Mouse (Mus musculus): ENCODE measurements at regions not wholly inside any gene's neighbourhood (a gene's known extent, or its start where the extent isn't known, plus 50 kb on each side); places are given as distances from the start of the nearest gene placed in this dataset.

- 88% methylated on average over 8 of the region's 8 CpGs for WGBS
- no peaks in the 10 kb centered on the region for H3K9me3 ChIP-seq (replicated peaks; ENCODE audit: control insufficient read depth, low read length, poor library complexity, severe bottlenecking)
- H3K4me2 ChIP-seq (ENCODE audit: low read length), result no peak overlapping the region
- H3K9ac ChIP-seq (ENCODE audit: low read depth, low read length), result no peak overlapping the region
- no peaks in the 10 kb centered on the region for H3K4me1 ChIP-seq (ENCODE audit: control insufficient read depth, insufficient read depth, low read length)
- H3K36me3 ChIP-seq (ENCODE audit: control insufficient read depth, insufficient read depth, low read length), result no peaks in the 10 kb centered on the region
- no peak overlapping the region for H3K4me3 ChIP-seq (ENCODE audit: low read depth, low read length)
- ATAC-seq, result no peak
- H3K27me3 ChIP-seq (ENCODE audit: control insufficient read depth, insufficient read depth, low read depth, low read length), result no peaks in the 10 kb centered on the region
- H3K27ac ChIP-seq (ENCODE audit: low read length), result no peak overlapping the region
Observed at GRCm38 (mm10) chr12:107334366-107334765, 154.1 kb upstream of the 3110018I06Rik start.

DNA sequence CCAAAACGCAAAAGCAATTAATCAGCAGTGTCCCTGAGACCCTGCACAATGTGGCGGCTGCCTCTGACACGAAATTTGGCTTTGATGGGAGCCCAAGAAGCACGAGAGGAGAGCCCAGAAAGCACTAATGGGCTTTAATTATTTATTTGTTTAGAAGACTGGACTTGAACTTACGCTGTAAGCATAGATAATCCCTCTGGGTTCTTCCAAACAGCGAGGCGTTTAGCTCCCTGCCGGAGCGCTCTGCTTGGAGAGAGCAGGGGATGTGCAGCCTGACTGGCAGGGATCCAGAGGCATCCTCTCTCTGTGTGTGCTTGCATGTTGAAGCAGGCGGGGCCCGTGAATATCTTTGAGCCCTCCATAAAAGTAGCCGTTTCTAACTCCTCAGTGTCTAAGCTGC lies 153.3 kb upstream of the 3110018I06Rik start:
- Histone ChIP-seq H3K9ac (ENCODE audit: low read depth, low read length) (no peak overlapping the region), H3K4me1 (ENCODE audit: control insufficient read depth, insufficient read depth, low read length) (no peaks in the 10 kb centered on the region), H3K4me2 (ENCODE audit: low read length) (no peak overlapping the region), H3K9me3 (replicated peaks; ENCODE audit: control insufficient read depth, low read length, poor library complexity, severe bottlenecking) (no peaks in the 10 kb centered on the region), H3K4me3 (ENCODE audit: low read depth, low read length) (no peak overlapping the region), H3K36me3 (ENCODE audit: control insufficient read depth, insufficient read depth, low read length) (no peaks in the 10 kb centered on the region), H3K27ac (ENCODE audit: low read length) (no peak overlapping the region), H3K27me3 (ENCODE audit: control insufficient read depth, insufficient read depth, low read depth, low read length) (no peaks in the 10 kb centered on the region)
- WGBS, result 57% methylated on average over 12 of the region's 12 CpGs
- no peak for ATAC-seq

- Histone ChIP-seq H3K4me3 (ENCODE audit: low read depth, low read length) (no peak overlapping the region), H3K27me3 (ENCODE audit: control insufficient read depth, insufficient read depth, low read depth, low read length) (no peaks in the 10 kb centered on the region), H3K4me2 (ENCODE audit: low read length) (no peak overlapping the region), H3K27ac (ENCODE audit: low read length) (no peak overlapping the region), H3K4me1 (ENCODE audit: control insufficient read depth, insufficient read depth, low read length) (no peaks in the 10 kb centered on the region), H3K9me3 (replicated peaks; ENCODE audit: control insufficient read depth, low read length, poor library complexity, severe bottlenecking) (no peaks in the 10 kb centered on the region), H3K36me3 (ENCODE audit: control insufficient read depth, insufficient read depth, low read length) (no peaks in the 10 kb centered on the region), H3K9ac (ENCODE audit: low read depth, low read length) (no peak overlapping the region)
- no peak for ATAC-seq
- WGBS, result 76% methylated on average over 10 of the region's 10 CpGs
Observed at GRCm38 (mm10) chr12:107338758-107339157, 149.7 kb upstream of the 3110018I06Rik start.

- ATAC-seq, result no peak
- no peaks in the 10 kb centered on the region for H3K4me1 ChIP-seq (ENCODE audit: control insufficient read depth, insufficient read depth, low read length)
- no peak overlapping the region for H3K9ac ChIP-seq (ENCODE audit: low read depth, low read length)
- H3K9me3 ChIP-seq (replicated peaks; ENCODE audit: control insufficient read depth, low read length, poor library complexity, severe bottlenecking), result no peaks in the 10 kb centered on the region
- H3K36me3 ChIP-seq (ENCODE audit: control insufficient read depth, insufficient read depth, low read length), result no peaks in the 10 kb centered on the region
- no peak overlapping the region for H3K27ac ChIP-seq (ENCODE audit: low read length)
- no peaks in the 10 kb centered on the region for H3K27me3 ChIP-seq (ENCODE audit: control insufficient read depth, insufficient read depth, low read depth, low read length)
- no peak overlapping the region for H3K4me2 ChIP-seq (ENCODE audit: low read length)
- 38% methylated on average over 6 of the region's 6 CpGs for WGBS
- no peak overlapping the region for H3K4me3 ChIP-seq (ENCODE audit: low read depth, low read length)
Observed at GRCm38 (mm10) chr12:107356211-107356610, 132.2 kb upstream of the 3110018I06Rik start.

GRCm38 (mm10) chr12:107356974-107357373 lies 131.5 kb upstream of the 3110018I06Rik start:
- H3K9me3 ChIP-seq (replicated peaks; ENCODE audit: control insufficient read depth, low read length, poor library complexity, severe bottlenecking), result no peaks in the 10 kb centered on the region
- H3K4me1 ChIP-seq (ENCODE audit: control insufficient read depth, insufficient read depth, low read length), result no peaks in the 10 kb centered on the region
- ATAC-seq, result no peak
- no peak overlapping the region for H3K9ac ChIP-seq (ENCODE audit: low read depth, low read length)
- H3K27ac ChIP-seq (ENCODE audit: low read length), result no peak overlapping the region
- H3K27me3 ChIP-seq (ENCODE audit: control insufficient read depth, insufficient read depth, low read depth, low read length), result no peaks in the 10 kb centered on the region
- 88% methylated on average over 7 of the region's 7 CpGs for WGBS
- no peak overlapping the region for H3K4me3 ChIP-seq (ENCODE audit: low read depth, low read length)
- no peaks in the 10 kb centered on the region for H3K36me3 ChIP-seq (ENCODE audit: control insufficient read depth, insufficient read depth, low read length)
- no peak overlapping the region for H3K4me2 ChIP-seq (ENCODE audit: low read length)

- 66% methylated on average over 12 of the region's 12 CpGs for WGBS
- Histone ChIP-seq H3K27me3 (ENCODE audit: control insufficient read depth, insufficient read depth, low read depth, low read length) (no peaks in the 10 kb centered on the region), H3K4me3 (ENCODE audit: low read depth, low read length) (no peak overlapping the region), H3K4me1 (ENCODE audit: control insufficient read depth, insufficient read depth, low read length) (no peaks in the 10 kb centered on the region), H3K27ac (ENCODE audit: low read length) (no peak overlapping the region), H3K9ac (ENCODE audit: low read depth, low read length) (no peak overlapping the region), H3K9me3 (replicated peaks; ENCODE audit: control insufficient read depth, low read length, poor library complexity, severe bottlenecking) (no peaks in the 10 kb centered on the region), H3K4me2 (ENCODE audit: low read length) (no peak overlapping the region), H3K36me3 (ENCODE audit: control insufficient read depth, insufficient read depth, low read length) (no peaks in the 10 kb centered on the region)
- ATAC-seq, result no peak
Observed at GRCm38 (mm10) chr12:107360511-107360910, 127.9 kb upstream of the 3110018I06Rik start.

GRCm38 (mm10) chr12:107361606-107362005 lies 126.8 kb upstream of the 3110018I06Rik start:
- no peak for ATAC-seq

GRCm38 (mm10) chr12:107362120-107362519 lies 126.3 kb upstream of the 3110018I06Rik start:
- H3K36me3 ChIP-seq (ENCODE audit: control insufficient read depth, insufficient read depth, low read length), result no peaks in the 10 kb centered on the region
- no peaks in the 10 kb centered on the region for H3K9me3 ChIP-seq (replicated peaks; ENCODE audit: control insufficient read depth, low read length, poor library complexity, severe bottlenecking)
- H3K4me1 ChIP-seq (ENCODE audit: control insufficient read depth, insufficient read depth, low read length), result no peaks in the 10 kb centered on the region
- no peaks in the 10 kb centered on the region for H3K27me3 ChIP-seq (ENCODE audit: control insufficient read depth, insufficient read depth, low read depth, low read length)
- no peak for ATAC-seq
- H3K4me2 ChIP-seq (ENCODE audit: low read length), result no peak overlapping the region
- no peak overlapping the region for H3K9ac ChIP-seq (ENCODE audit: low read depth, low read length)
- WGBS, result 82% methylated on average over 10 of the region's 10 CpGs
- H3K4me3 ChIP-seq (ENCODE audit: low read depth, low read length), result no peak overlapping the region
- no peak overlapping the region for H3K27ac ChIP-seq (ENCODE audit: low read length)

More at GRCm38 (mm10) chr12:107361606-107362005, 126.8 kb upstream of the 3110018I06Rik start:
- 96% methylated on average over 7 of the region's 7 CpGs for WGBS
- no peak overlapping the region for H3K9ac ChIP-seq (ENCODE audit: low read depth, low read length)
- no peak overlapping the region for H3K4me2 ChIP-seq (ENCODE audit: low read length)
- no peaks in the 10 kb centered on the region for H3K9me3 ChIP-seq (replicated peaks; ENCODE audit: control insufficient read depth, low read length, poor library complexity, severe bottlenecking)
- no peak overlapping the region for H3K27ac ChIP-seq (ENCODE audit: low read length)
- H3K36me3 ChIP-seq (ENCODE audit: control insufficient read depth, insufficient read depth, low read length), result no peaks in the 10 kb centered on the region
- H3K27me3 ChIP-seq (ENCODE audit: control insufficient read depth, insufficient read depth, low read depth, low read length), result no peaks in the 10 kb centered on the region
- no peaks in the 10 kb centered on the region for H3K4me1 ChIP-seq (ENCODE audit: control insufficient read depth, insufficient read depth, low read length)
- no peak overlapping the region for H3K4me3 ChIP-seq (ENCODE audit: low read depth, low read length)

- H3K9me3 ChIP-seq (replicated peaks; ENCODE audit: control insufficient read depth, low read length, poor library complexity, severe bottlenecking), result no peaks in the 10 kb centered on the region
- no peak for ATAC-seq
- H3K4me3 ChIP-seq (ENCODE audit: low read depth, low read length), result no peak overlapping the region
- no peaks in the 10 kb centered on the region for H3K4me1 ChIP-seq (ENCODE audit: control insufficient read depth, insufficient read depth, low read length)
- no peaks in the 10 kb centered on the region for H3K27me3 ChIP-seq (ENCODE audit: control insufficient read depth, insufficient read depth, low read depth, low read length)
- no peaks in the 10 kb centered on the region for H3K36me3 ChIP-seq (ENCODE audit: control insufficient read depth, insufficient read depth, low read length)
- H3K27ac ChIP-seq (ENCODE audit: low read length), result no peak overlapping the region
- no peak overlapping the region for H3K9ac ChIP-seq (ENCODE audit: low read depth, low read length)
- WGBS, result 65% methylated on average over 7 of the region's 7 CpGs
- H3K4me2 ChIP-seq (ENCODE audit: low read length), result no peak overlapping the region
Observed at GRCm38 (mm10) chr12:107372254-107372653, 116.2 kb upstream of the 3110018I06Rik start.

All from midbrain, embryonic 16.5 days (tissue).